Mouse (Mus musculus) hindbrain, embryonic 15.5 days (tissue): ENCODE measurements around the gene Pagr1b. TPM values are rescaled to one million over a fixed set of nuclear protein-coding genes. Genes with fewer than 3 reads are reported as not detected.

ENCODE experiments used
- ATAC-seq: fragments of 200-750 bp; cut with Nextera tagmentation; 2 replicates; pipeline ENCODE4 v1.8.0; 2017; ENCODE audit warnings: low read depth, moderate number of reproducible peaks, moderate TSS enrichment; ENCODE audit not compliant: low FRiP score
- H3K27ac ChIP-seq: fragments of 300-500 bp; sonication (generic); replicated peaks from 2 replicates; pipeline ENCODE4 v1.5.1; 2015; ENCODE audit warnings: mild to moderate bottlenecking, inconsistent platforms
- H3K27me3 ChIP-seq: fragments of 300-500 bp; sonication (generic); 2 replicates; pipeline ENCODE4 v1.6.1; 2015; ENCODE audit warnings: control low read depth, inconsistent platforms
- H3K36me3 ChIP-seq: fragments of 300-500 bp; sonication (generic); 2 replicates; pipeline ENCODE4 v1.6.1; 2015; ENCODE audit warnings: control low read depth, inconsistent platforms
- H3K4me1 ChIP-seq: fragments of 300-500 bp; sonication (generic); replicated peaks from 2 replicates; pipeline ENCODE4 v1.6.1; 2015; ENCODE audit warnings: control low read depth, inconsistent platforms
- H3K4me2 ChIP-seq: fragments of 300-500 bp; sonication (generic); 2 replicates; pipeline ENCODE4 v1.6.1; 2015; ENCODE audit warnings: moderate library complexity, mild to moderate bottlenecking, inconsistent platforms
- H3K4me3 ChIP-seq: fragments of 300-500 bp; sonication (generic); 2 replicates; pipeline ENCODE4 v1.5.1; 2015; ENCODE audit warnings: mild to moderate bottlenecking, inconsistent platforms
- H3K9ac ChIP-seq: fragments of 300-500 bp; sonication (generic); 2 replicates; pipeline ENCODE4 v1.6.1; 2015; ENCODE audit warnings: inconsistent platforms
- H3K9me3 ChIP-seq: fragments of 300-500 bp; sonication (generic); 2 replicates; pipeline ENCODE4 v1.6.1; 2016; ENCODE audit warnings: control low read depth, inconsistent platforms
- WGBS: fragments of 180-500 bp; shearing (Covaris S2); methylation state at CpG from one replicate; pipeline ENCODE4 v1.1.7; 2015; 5-methylcytosine and 5-hydroxymethylcytosine counted together
- polyA plus RNA-seq: library from polyadenylated mRNA; unstranded; fragments of >200 nt; fragmentation: Nextera tagmentation; extraction: Ambion mirVana; gene quantifications from 2 replicates; pipeline ENCODE4 v1.2.1, GENCODE M21; 2015

Pagr1b gene
- polyA plus RNA-seq, 1 experiment from 2014 or later: not detected

DNA sequence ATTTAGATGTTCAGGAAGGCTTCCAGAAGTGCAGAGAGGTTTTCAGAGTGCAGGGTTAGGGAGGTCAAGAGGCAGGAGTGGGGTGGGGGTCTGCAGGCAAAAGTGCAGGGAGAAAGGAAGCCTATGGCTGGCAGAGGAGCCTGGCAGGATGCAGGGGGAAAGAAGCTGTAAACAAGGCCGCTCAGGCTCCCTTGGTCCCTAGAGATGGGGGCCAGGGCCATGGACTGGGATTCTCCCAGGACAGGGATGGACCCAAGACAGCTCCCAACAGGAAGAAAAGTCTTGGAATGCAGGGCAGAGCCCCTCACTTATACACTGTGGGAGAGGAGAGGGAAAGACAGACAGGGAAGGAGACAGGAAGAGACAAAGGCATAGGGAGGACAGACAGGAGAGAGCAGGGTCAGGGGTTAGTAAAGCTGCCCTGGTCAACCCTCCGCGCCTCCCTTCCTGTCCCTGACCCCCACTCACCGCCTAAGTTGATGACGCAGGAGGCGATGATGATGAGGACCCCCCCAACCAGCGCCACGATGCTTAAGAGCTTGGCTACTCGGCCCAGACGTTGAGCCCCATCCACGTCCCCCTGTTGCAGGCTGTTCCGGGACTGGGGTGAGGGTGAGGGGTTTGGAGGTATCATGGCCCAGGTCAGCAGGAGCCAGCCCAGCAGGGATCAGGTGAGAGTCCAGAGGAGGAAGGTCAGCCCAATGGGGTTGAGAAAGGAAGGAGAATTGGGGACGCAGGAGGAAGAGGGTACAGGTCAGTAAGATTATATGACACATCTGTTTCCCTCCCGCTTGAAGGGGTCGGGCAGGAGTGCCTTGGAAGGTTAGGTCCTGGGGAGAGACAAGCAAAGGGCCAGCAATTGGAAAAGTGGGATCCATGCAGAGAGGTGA, 2.4 kb upstream of the Pagr1b start:
- peak overlapping the region; percentile 84 for H3K4me2 ChIP-seq
- H3K9ac ChIP-seq: peak overlapping the region; percentile 41; the same call in 1 of the 2 replicates
- H3K9me3 ChIP-seq: no peaks in the 10 kb centered on the region
- peaks cover 31% of the 10 kb centered on the region for H3K36me3 ChIP-seq
- peak overlapping the region; percentile 44; the same call in 1 of the 2 replicates for H3K4me3 ChIP-seq
- H3K4me1 ChIP-seq: peaks cover 85% of the 10 kb centered on the region
- H3K27ac ChIP-seq: peak overlapping the region; percentile 95; the same call in 1 of the 2 replicates
- ATAC-seq: no peak
- 88% methylated on average over 15 of the region's 15 CpGs for WGBS
- H3K27me3 ChIP-seq: no peaks in the 10 kb centered on the region

DNA sequence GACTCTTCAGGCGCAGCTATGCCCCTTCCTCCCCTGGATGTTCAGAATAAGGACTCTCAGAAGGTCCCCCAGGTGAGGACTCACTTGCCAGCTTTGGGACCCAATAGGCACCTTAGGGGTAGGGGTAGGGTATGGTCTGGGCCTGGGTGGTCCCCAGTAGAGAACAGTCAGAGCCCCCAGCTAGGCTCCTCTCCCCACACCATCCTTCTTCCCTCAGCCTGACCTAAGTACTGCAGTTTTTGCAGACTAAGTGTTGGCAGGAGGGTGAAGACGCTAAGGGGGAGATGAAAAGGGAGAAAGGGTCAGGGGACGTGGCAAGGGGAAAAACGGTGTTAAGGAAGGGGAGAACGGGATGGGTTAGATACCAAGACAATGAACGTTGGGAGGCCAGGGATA, 1.7 kb upstream of the Pagr1b start:
- Histone ChIP-seq H3K27ac (peak overlapping the region; percentile 95), H3K9me3 (no peaks in the 10 kb centered on the region), H3K4me2 (peak overlapping the region; percentile 84), H3K4me3 (no peak overlapping the region), H3K4me1 (peaks cover 78% of the 10 kb centered on the region), H3K27me3 (no peaks in the 10 kb centered on the region), H3K36me3 (peaks cover 32% of the 10 kb centered on the region), H3K9ac (peak overlapping the region; percentile 41)
- no peak for ATAC-seq
- WGBS: 62% methylated on average over 6 of the region's 6 CpGs

DNA sequence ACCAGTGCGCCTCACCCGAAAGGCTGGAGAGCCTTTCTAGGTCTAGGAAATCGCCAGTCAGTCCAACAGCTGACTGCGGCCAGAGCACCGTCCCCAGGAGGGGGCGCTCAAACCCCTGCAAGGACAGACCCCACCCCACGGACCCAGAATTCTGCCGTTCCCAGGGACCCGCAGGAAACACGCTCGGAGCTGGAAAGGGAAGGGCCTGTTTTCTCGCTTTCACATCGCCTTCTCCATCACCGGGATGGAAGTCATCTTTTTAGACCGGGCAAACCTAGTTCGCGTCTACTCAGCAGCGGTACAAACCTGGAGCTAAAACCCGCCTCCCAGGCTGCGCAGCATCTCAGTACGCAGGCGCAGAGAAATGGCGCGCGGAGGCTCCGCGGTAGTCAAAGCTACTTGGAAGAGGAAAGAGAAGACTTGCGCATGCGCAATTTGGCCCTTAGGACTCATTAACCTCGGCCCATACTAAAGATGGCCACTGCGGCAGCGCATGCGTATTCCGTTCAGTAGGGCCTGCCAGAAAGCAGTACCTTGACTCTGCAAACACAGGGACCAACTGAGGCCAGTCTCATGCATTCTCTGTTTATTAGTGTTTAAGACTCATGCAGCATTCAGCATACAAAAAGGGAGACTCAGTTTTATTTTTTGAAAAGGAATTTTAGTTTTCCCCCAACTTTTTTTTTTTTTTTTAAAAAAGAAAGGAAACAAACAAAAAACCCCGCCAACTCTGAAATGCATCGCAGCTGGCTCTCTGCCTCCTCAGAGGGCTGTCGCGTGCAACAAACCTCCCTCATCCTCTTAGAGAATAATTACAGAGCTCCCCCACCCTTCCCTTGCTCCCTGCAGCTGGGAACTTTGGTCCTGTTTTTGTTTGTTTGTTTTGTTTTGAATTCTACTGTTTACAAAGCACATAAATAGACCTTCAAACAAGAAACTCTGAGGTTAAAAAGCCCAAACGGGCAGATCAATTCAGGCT, 976 bp upstream of the Pagr1b start, which contains the start of gene Pagr1a:
Gene Pagr1a (minus strand): TSS at position 382 of the 979 bp plus-strand sequence.
- Histone ChIP-seq H3K4me2 (peak within 1 kb of the TSS; percentile 84), H3K4me1 (peaks cover 71% of the 10 kb centered on the region), H3K9me3 (no peaks in the 10 kb centered on the region), H3K4me3 (peak within 1 kb of the TSS; percentile 66), H3K27ac (peak within 1 kb of the TSS; percentile 95), H3K9ac (peak within 1 kb of the TSS; percentile 85), H3K27me3 (no peaks in the 10 kb centered on the region), H3K36me3 (peaks cover 28% of the 10 kb centered on the region)
- WGBS: 4% methylated on average over 39 of the region's 39 CpGs
- ATAC-seq: peak; percentile 84

DNA sequence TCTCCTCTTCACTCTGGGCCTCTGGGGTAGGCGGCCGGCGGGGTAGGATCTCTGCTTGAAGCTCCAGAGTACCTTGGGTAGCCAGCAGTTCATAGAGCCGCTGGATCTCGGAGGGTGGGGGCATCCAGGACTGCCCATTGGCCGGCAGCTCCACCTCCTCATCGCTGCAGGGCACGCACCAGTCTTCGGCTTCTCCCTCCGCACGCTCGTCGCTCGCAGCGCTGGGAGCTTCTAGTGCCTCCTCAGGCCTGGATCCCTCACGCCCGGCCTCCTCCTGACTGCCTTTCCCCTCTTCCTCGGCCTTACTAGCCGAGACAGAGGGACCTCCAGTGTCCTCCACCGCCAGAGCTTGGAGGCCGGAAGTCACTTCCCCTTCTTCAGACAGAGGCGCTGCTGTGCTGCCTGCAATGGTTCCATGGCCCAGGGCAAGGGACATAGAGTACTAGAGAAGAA, 228 bp upstream of the Pagr1b start:
- peak overlapping the region; percentile 95 for H3K27ac ChIP-seq
- peak overlapping the region; percentile 84 for H3K4me2 ChIP-seq
- no peaks in the 10 kb centered on the region for H3K9me3 ChIP-seq
- ATAC-seq: peak; percentile 32; the same call in 1 of the 2 replicates
- under 1% methylated on average over 22 of the region's 22 CpGs for WGBS
- peaks cover 64% of the 10 kb centered on the region for H3K4me1 ChIP-seq
- peak overlapping the region; percentile 85 for H3K9ac ChIP-seq
- H3K36me3 ChIP-seq: peaks cover 27% of the 10 kb centered on the region
- H3K27me3 ChIP-seq: no peaks in the 10 kb centered on the region
- H3K4me3 ChIP-seq: peak overlapping the region; percentile 66

DNA sequence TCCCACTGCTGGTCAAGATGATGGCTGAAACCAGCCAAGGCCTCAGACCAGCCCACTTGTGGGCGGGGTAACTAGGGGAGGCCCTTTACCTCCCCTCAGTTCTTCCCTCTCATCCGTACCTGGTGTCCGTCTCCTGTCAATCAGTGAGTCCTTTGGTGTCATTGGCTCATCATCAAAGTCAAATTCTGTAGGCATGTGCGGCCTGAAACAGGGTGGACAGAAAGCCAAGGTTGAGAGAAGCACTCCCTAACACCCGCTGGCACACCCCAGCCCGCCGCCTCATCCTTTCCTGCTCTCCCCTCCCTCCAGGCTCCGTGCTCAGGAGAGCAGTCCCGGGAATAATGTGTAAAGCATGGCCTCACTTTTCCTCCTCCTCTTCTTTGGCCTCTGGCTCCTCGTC, 203 bp downstream of the Pagr1b start:
- peak overlapping the region; percentile 66 for H3K4me3 ChIP-seq
- H3K9me3 ChIP-seq: no peaks in the 10 kb centered on the region
- peak overlapping the region; percentile 95 for H3K27ac ChIP-seq
- H3K4me1 ChIP-seq: peaks cover 60% of the 10 kb centered on the region
- ATAC-seq: no peak
- 2% methylated on average over 10 of the region's 10 CpGs for WGBS
- H3K4me2 ChIP-seq: peak overlapping the region; percentile 84
- peak overlapping the region; percentile 85 for H3K9ac ChIP-seq
- H3K36me3 ChIP-seq: peaks cover 27% of the 10 kb centered on the region
- H3K27me3 ChIP-seq: no peaks in the 10 kb centered on the region

DNA sequence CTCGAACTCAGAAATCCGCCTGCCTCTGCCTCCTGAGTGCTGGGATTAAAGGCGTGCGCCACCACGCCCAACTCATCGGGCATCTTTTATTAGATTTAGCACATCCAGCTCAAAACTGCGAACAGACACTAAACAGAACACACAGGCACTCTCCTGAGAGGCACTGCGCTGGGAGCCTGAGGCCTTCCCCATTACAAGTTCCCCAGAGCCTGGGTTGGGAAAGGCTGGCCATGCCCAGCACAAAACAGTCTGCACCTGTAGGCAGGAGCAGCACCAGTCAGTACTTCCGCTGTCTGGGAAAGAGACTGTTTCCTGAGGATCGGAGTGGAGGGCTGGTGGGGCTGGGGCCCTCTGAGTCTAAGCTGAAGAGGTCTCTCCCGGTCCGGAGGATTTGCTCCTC, 1.3 kb downstream of the Pagr1b start:
- Histone ChIP-seq H3K36me3 (peaks cover 27% of the 10 kb centered on the region), H3K9ac (0 out of 2 replicates have a peak overlapping the region, but pooled peaks have one; percentile 12), H3K4me2 (peak overlapping the region; percentile 22), H3K27me3 (no peaks in the 10 kb centered on the region), H3K4me3 (no peak overlapping the region), H3K9me3 (no peaks in the 10 kb centered on the region), H3K27ac (no peak overlapping the region), H3K4me1 (peaks cover 51% of the 10 kb centered on the region)
- ATAC-seq: no peak
- 97% methylated on average over 12 of the region's 12 CpGs for WGBS

DNA sequence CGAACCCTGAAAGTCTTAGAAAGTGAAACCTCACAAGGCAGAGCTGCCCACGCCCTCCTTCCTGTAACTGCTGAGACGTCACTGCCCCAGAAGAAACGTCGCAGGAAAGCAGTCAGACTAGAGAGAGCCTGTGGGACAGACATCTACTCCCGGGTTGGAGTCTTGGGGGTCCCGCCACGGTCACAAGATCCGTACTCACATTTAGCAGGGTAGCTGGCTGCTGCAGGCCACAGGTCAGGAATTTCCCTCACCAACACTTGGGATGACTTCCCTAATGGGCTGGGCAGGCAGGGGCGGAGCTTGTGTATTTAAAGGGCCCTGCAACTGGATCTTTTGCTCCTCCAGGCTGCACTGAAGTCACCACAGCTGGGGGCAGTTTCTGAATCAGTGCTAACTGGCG, 2.0 kb downstream of the Pagr1b start, which contains the start of gene Mvp:
Gene Mvp (minus strand): TSS at position 302 of the 400 bp plus-strand sequence.
- H3K9ac ChIP-seq: peak within 1 kb of the TSS; percentile 18
- H3K27ac ChIP-seq: no peak within 1 kb of the TSS
- ATAC-seq: no peak
- WGBS: 70% methylated on average over 11 of the region's 11 CpGs
- no peaks in the 10 kb centered on the region for H3K27me3 ChIP-seq
- H3K36me3 ChIP-seq: peaks cover 27% of the 10 kb centered on the region
- peak within 1 kb of the TSS; percentile 84 for H3K4me2 ChIP-seq
- peak within 1 kb of the TSS; percentile 66 for H3K4me3 ChIP-seq
- H3K9me3 ChIP-seq: no peaks in the 10 kb centered on the region
- H3K4me1 ChIP-seq: peaks cover 44% of the 10 kb centered on the region

DNA sequence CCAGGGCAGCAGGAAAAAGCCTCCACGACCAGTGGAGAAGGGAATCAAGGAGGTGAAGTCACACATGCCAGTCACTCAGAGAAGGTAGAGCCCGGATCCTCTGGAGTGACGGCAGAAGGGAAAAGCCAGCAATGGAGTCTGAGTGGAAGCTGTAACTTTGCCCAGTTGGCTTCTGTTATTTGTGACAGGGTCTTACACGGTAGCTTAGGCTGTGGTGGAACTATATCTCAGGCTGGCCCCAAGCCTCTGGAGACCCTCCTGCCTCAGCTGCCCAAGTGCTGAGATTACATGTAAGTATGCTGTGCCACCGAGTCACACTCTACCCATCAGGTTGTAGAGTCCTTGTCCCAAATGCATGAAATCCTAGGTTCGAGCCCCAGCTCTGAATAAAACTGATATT, 2.9 kb downstream of the Pagr1b start:
- Histone ChIP-seq H3K36me3 (peaks cover 27% of the 10 kb centered on the region), H3K9ac (no peak overlapping the region), H3K4me3 (no peak overlapping the region), H3K4me2 (no peak overlapping the region), H3K27me3 (no peaks in the 10 kb centered on the region), H3K27ac (no peak overlapping the region), H3K9me3 (no peaks in the 10 kb centered on the region), H3K4me1 (peaks cover 35% of the 10 kb centered on the region)
- 95% methylated on average over 6 of the region's 6 CpGs for WGBS
- no peak for ATAC-seq

DNA sequence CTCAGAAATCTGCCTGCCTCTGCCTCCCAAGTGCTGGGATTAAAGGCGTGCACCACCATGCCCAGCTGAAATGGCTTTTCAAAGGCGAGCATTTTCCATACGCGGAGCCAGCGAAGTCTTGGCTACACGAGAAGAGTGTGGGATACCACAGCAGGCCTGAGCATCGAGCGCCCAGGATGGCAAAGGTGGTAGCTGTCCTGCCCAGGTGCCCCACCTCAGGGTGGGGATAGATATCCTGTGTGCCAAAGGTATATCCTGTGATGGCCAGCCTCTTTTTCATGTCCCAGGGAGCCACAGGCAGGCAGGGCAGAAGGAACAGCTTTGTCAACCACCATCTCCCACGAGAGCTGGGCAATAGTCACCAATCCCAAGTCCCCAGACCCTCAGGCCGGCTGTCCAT, 3.4 kb downstream of the Pagr1b start:
- Histone ChIP-seq H3K36me3 (peaks cover 27% of the 10 kb centered on the region), H3K4me3 (no peak overlapping the region), H3K9me3 (no peaks in the 10 kb centered on the region), H3K4me2 (no peak overlapping the region), H3K9ac (no peak overlapping the region), H3K4me1 (peaks cover 29% of the 10 kb centered on the region), H3K27ac (no peak overlapping the region), H3K27me3 (no peaks in the 10 kb centered on the region)
- 98% methylated on average over 10 of the region's 10 CpGs for WGBS
- ATAC-seq: no peak

DNA sequence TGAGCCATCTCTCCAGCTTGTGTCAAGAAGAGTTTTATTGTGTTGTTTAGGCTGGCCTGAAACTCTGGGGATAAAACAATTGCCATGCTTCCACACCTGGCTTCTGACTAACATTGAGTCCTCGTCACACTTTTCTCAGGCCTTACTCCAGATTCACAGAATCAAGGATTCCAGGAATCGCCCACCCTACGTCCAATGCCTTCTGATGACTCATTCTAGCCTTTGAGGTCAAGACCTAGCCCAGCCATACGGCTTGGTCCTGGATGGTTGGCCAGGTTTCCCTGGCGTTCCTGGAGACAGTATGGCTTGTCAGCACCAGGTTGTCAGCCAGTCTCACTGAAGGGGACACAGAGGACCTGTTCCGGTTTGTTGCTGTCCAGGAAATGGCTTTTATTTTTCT, 3.9 kb downstream of the Pagr1b start:
- Histone ChIP-seq H3K9ac (no peak overlapping the region), H3K27me3 (no peaks in the 10 kb centered on the region), H3K4me1 (peaks cover 25% of the 10 kb centered on the region), H3K27ac (no peak overlapping the region), H3K4me3 (no peak overlapping the region), H3K36me3 (peaks cover 27% of the 10 kb centered on the region), H3K4me2 (no peak overlapping the region), H3K9me3 (no peaks in the 10 kb centered on the region)
- no peak for ATAC-seq
- 87% methylated on average over 6 of the region's 6 CpGs for WGBS

DNA sequence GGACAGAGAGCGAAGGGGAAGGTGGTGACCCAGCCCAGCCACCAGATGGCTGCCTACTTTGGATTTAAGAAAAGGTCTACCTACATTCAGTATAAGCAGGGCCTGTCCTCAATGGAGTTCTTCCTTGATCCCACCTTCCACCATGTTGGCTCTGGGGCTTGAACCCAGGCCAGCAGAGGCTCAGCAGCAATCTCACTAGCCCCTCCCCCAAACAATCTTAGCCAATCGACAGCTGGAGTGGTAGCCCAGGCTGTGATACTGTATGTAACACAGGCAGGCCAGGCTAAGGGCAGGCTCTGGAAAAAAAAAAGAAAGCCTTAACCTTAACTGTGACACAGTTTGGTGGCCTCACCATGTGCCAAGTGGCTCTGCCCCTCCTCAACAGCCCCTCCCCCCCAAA, 4.6 kb downstream of the Pagr1b start:
- Histone ChIP-seq H3K4me1 (peaks cover 25% of the 10 kb centered on the region), H3K4me2 (no peak overlapping the region), H3K27ac (no peak overlapping the region), H3K4me3 (no peak overlapping the region), H3K27me3 (no peaks in the 10 kb centered on the region), H3K9me3 (no peaks in the 10 kb centered on the region), H3K9ac (no peak overlapping the region), H3K36me3 (peaks cover 27% of the 10 kb centered on the region)
- no peak for ATAC-seq
- WGBS: 80% methylated on average over 2 of the region's 2 CpGs
